Mouse (Mus musculus): ENCODE measurements at regions not wholly inside any gene's neighbourhood (a gene's known extent, or its start where the extent isn't known, plus 50 kb on each side); places are given as distances from the start of the nearest gene placed in this dataset.
A peak's percentile ranks its signal among the peaks of the same experiment; 100 is the strongest.

DNA sequence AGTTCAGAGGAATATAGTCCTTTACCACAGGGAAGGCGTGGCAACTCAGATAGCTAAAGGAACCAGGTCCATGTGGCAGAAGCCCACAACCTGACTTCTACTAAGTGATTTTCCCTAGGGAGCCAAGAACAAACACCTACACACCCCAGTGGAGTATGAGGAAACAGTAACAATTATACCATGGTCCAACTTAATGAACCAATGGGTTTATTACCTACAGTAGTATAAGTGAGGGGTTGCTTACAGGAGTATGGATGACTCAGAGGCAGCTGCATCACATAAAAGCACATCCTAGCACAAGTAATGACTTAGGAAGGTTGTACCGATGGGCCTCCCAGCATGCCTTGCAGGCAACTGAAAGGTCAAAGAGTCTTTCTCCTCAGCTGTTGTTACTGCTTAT is 98.7 kb upstream of the Cul1 start:
- no peak for DNase-seq

GRCm38 (mm10) chr6:47355500-47355899 is 97.7 kb upstream of the Cul1 start:
- DNase-seq: no peak

DNA sequence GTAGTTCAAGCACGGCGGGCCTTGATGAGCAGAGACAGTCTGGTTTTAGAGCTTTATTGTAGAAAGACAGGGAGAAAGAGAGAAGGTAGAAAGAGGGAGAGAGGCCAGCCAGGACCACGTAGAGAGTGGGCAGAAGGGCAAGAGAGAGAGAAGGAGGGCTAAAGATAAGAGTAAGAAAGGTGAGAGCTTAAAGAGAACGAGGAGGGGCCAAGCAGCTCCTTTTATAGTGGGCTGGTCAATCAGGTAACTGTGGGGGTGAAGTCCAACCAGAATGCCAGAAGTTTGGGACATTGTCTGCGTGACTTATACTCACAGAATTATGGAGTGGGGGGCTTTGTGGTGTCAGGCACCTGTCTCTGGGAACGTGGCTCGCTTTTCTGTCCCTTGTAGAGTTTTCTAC is 96.7 kb upstream of the Cul1 start:
- no peak for DNase-seq

- DNase-seq: peak in 1 of 2 experiments; percentile 32
Measured at GRCm38 (mm10) chr6:47358686-47359085, 94.5 kb upstream of the Cul1 start.

DNA sequence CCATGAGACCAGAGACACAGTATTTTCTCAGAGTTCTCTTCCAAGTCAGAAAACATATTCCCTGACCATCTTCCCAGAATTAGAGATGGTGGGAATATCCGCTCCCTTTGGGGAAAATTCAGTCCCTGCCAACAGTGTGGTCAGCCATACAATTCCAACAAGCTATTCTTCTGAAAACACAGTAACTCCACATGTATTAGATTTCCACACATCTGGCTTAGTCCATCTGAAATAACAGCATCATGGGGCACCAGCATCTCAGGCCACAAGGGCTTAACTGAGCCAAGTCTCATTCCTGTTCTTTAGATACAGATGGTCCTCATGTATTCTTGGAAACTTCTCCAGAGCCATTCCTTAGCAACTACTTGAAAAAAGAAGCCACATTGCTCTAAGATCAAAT is 89.2 kb upstream of the Cul1 start:
- no peak for DNase-seq

DNA sequence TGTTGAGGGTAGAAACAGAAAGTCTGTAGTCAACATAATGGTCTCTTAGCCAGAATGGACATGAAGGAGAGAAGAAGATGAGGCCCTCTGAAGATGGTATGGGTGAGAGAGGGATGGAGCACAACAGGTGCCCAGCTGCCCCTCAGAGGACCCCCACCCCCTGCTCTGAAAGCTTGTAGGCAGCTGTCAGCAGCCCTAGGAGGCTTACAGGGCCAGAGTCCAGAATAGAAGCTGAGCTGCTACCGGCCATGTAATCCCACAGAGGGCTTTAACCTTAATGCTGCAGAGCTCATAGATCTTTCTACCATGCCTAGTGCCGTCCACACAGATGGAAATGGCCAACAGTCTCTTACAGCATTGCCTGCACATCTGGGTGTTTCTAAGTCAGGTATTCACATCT is 88.6 kb upstream of the Cul1 start:
- DNase-seq: no peak

DNA sequence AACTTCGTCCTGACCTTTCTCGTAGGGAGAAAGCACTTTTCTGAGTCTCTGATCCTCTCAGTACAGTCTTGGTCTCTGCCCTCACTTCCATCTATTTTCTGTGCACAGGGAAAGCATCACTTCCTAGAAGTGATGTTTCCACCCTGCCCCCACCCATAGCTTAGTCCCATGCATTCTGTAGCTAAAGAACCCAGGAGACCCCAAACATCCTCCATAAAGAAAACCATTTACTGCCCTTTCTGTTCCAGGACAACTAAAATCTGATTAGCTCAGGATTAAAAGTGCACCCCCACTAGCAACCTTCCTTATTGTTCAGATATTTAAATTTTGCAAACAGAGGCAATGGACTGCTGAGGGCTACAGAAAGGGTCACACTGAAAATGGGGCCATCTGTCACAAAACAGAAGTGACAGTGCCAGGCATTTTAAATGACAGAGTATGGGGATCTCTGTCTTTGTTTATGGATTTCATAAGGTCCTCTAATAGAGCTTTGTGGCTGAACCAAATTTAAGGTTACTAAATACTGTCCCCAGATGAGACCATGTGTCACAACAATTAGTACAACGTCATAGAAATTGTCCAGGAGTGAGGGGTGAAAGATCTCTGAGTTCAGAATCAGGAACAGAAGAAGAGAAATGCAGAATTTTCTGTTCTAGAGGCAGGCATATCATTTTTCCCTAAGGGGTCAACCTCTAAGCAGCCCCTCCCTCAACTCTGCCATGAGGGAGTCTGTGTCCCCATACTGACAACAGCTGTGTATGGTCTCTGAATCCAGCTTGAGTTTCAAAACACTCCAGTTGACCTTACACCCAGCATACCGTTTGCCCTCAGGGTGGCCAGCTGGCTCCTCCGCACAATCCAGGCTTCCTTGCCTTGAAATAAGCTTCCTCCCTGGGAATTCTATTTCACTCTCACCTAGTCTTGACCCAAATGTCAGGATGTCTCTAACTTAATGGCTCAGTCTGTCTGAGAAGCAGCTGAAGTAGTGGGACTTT is 87.2 kb upstream of the Cul1 start:
- no peak for DNase-seq

- no peak for DNase-seq
Measured at GRCm38 (mm10) chr6:47367461-47367860, 85.7 kb upstream of the Cul1 start.

DNA sequence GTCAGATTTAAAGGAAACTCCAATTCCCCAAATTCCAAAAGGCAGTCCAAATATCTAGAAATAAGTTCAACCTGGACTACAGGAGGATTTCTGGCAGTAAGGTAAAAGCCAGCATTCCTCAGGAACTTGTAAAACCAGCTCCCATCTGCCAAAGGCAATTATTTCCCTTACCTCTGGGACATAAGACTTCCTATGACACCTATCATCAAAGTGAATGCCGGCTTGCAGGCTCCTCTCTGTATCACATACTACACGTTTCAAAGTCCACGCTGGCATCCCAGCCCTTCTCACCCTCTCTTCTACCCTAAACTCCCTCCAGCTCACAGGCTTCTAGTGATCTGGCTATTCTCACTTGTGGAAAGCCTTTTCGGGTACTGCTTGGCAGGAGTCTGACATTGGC is 77.5 kb upstream of the Cul1 start:
- DNase-seq: no peak

DNA sequence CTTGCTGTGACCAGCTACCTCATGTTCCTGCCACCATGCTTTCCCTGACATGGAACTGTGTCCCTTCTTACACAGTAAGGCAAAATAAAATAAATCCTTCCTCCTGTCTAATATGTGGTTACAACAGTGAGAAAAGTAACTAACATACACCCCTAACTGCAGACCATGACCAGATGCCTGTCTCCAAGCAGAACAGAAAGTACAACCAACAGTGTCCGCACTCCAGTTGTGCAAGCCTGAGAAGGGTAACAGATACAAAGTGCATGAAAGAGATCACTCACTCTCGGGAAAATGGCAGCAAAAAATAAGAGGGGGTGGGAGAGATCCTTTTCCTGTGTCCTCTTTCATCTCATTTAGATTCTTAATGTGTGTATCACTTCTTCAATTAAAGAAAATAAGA is 71.7 kb upstream of the Cul1 start:
- DNase-seq: no peak

GRCm38 (mm10) chr6:47386550-47386949 is 66.6 kb upstream of the Cul1 start:
- no peak for DNase-seq

- no peak for DNase-seq
Measured at GRCm38 (mm10) chr6:47389908-47390307, 63.3 kb upstream of the Cul1 start.

DNA sequence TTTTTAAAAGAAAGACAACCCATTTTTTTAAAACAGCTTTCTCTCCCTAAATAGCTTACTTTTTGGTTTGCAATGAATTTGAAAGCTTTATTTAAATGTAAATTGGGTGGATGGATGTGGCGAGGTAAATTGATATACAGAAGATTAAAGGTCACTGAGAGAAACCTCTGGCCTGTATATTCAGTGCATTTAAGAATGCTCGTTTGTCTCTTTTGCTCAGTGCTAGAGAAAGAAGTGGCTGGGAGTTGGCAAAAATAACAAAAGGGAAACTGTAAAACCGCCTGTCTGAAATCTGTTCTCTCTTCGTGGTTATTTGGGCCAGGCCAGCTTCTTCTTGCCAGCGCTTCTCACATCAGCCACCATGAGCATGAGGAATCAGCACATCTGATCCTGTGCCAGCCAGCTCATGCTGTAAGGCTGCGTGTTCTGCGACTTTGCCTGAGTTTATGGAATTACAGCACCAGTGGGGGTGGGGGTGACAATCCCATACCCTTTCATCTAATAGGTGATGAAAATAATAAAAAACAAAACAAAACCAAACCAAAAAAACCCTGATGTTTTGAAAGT is 62.7 kb upstream of the Cul1 start:
- peak; percentile 16 to 51 for DNase-seq

GRCm38 (mm10) chr6:47391014-47391802 is 62.0 kb upstream of the Cul1 start:
- no peak for DNase-seq

DNA sequence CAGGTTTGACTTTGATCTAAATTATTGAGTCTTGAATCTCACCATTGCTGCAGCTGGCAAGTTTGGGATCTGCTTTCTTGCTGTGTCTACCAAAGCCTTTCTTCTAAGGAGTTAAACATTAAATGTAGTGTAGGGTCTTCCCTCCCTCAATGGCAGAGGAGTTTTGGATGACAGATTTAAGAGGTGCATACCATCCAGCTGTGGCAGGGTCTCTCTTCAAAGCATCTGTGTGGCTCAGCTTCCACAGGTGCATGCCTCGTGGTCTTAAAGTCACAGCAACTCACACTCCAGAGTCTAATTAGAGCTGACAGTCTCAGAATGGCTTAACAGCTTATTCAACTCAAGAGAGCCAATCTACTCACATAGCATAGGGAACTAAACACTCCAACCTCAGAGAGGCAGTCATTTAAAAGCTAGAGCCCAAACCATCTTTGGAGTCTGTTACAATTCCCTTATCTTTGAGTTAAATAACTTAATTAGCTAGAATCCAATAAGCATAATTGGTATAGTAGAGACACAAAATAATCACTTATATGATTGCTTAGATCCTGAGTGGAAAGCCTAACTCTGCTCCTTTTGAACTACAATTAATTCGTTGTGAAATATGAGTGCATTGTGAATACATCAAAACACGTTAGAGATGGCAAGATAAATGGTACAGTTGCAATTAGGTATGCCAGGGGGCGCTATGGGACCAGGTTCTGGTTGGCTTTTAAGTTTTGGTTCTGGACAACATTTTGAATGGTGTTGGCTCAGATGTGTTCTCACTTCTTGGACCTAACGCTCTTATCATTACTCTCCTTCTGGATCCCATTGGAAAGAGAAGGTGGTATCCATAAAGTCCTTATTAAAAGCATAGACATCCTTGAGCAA is 57.5 kb upstream of the Cul1 start:
- no peak for DNase-seq

All from layer of hippocampus, postnatal 36 days (tissue).